Mouse (Mus musculus) stomach, embryonic 14.5 days (tissue): ENCODE data around the gene Rora. TPM values are rescaled to one million over a fixed set of nuclear protein-coding genes. Genes with fewer than 3 reads are reported as not detected.

Source experiments
- ATAC-seq: fragments of 200-750 bp; cut with Nextera tagmentation; 2 replicates; pipeline ENCODE4 v1.8.0; 2017; ENCODE audit warnings: low read depth, moderate TSS enrichment; ENCODE audit not compliant: insufficient number of reproducible peaks, insufficient read depth, low FRiP score
- H3K27ac ChIP-seq: fragments of 300-500 bp; sonication (generic); 2 replicates; pipeline ENCODE4 v1.5.1; 2014; ENCODE audit warnings: mild to moderate bottlenecking, low read length, moderate library complexity, mixed read lengths
- H3K27me3 ChIP-seq: fragments of 300-500 bp; sonication (generic); 2 replicates; pipeline ENCODE4 v1.6.1; 2014; ENCODE audit warnings: low read length, control low read depth, mixed read lengths; ENCODE audit not compliant: control insufficient read depth, insufficient read depth
- H3K36me3 ChIP-seq: fragments of 300-500 bp; sonication (generic); 2 replicates; pipeline ENCODE4 v1.6.1; 2014; ENCODE audit warnings: mild to moderate bottlenecking, control low read depth, low read length, moderate library complexity, mixed read lengths; ENCODE audit not compliant: control insufficient read depth, insufficient read depth
- H3K4me1 ChIP-seq: fragments of 300-500 bp; sonication (generic); 2 replicates; pipeline ENCODE4 v1.6.1; 2014; ENCODE audit warnings: low read length, control low read depth, mixed read lengths; ENCODE audit not compliant: control insufficient read depth, insufficient read depth
- H3K4me2 ChIP-seq: fragments of 300-500 bp; sonication (generic); replicated peaks from 2 replicates; pipeline ENCODE4 v1.6.1; 2014; ENCODE audit warnings: low read depth, low read length, control low read depth
- H3K4me3 ChIP-seq: fragments of 300-500 bp; sonication (generic); 2 replicates; pipeline ENCODE4 v1.5.1; 2014; ENCODE audit warnings: low read depth, low read length, control low read depth
- H3K9ac ChIP-seq: fragments of 300-500 bp; sonication (generic); replicated peaks from 2 replicates; pipeline ENCODE4 v1.6.1; 2014; ENCODE audit warnings: low read depth, mild to moderate bottlenecking, control low read depth, low read length, moderate library complexity, mixed read lengths
- H3K9me3 ChIP-seq: fragments of 300-500 bp; sonication (generic); 2 replicates; pipeline ENCODE4 v1.6.1; 2016; ENCODE audit warnings: low read depth, low read length, control low read depth; ENCODE audit not compliant: control insufficient read depth
- WGBS: fragments of 180-500 bp; shearing (Covaris S2); extraction: QIAGEN DNeasy Blood & Tissue Kit; methylation state at CpG from one replicate; pipeline ENCODE4 v1.1.7; 2014; 5-methylcytosine and 5-hydroxymethylcytosine counted together
- polyA plus RNA-seq: library from polyadenylated mRNA; unstranded; fragments of >200 nt; fragmentation: Nextera tagmentation; extraction: Ambion mirVana; gene quantifications from 2 replicates; pipeline ENCODE4 v1.2.1, GENCODE M21; 2014

Gene Rora
- polyA plus RNA-seq, 1 experiment from 2014 or later, result 7.1 TPM

- Histone ChIP-seq H3K4me2 (no peak overlapping the region), H3K27ac (no peak overlapping the region)
Observed at GRCm38 (mm10) chr9:69160818-69161217, 507.2 kb downstream of the Rora start.

GRCm38 (mm10) chr9:69164653-69165052 is 511.1 kb downstream of the Rora start:
- H3K27ac ChIP-seq, result no peak overlapping the region
- 68% methylated on average over 7 of the region's 7 CpGs for WGBS
- H3K36me3 ChIP-seq, result no peaks in the 10 kb centered on the region
- H3K27me3 ChIP-seq, result no peaks in the 10 kb centered on the region
- H3K9ac ChIP-seq, result no peak overlapping the region
- no peak for ATAC-seq
- no peak overlapping the region for H3K4me2 ChIP-seq
- H3K4me1 ChIP-seq, result 0 out of 2 replicates have a peak, but pooled peaks cover 3% of the 10 kb centered on the region
- H3K9me3 ChIP-seq, result no peaks in the 10 kb centered on the region
- H3K4me3 ChIP-seq, result no peak overlapping the region

More at GRCm38 (mm10) chr9:69160818-69161217, 507.2 kb downstream of the Rora start:
- 85% methylated on average over 5 of the region's 5 CpGs for WGBS
- H3K36me3 ChIP-seq, result no peaks in the 10 kb centered on the region
- ATAC-seq, result no peak
- H3K4me3 ChIP-seq, result no peak overlapping the region
- H3K9me3 ChIP-seq, result no peaks in the 10 kb centered on the region
- no peak overlapping the region for H3K9ac ChIP-seq
- 0 out of 2 replicates have a peak, but pooled peaks cover 3% of the 10 kb centered on the region for H3K4me1 ChIP-seq
- H3K27me3 ChIP-seq, result no peaks in the 10 kb centered on the region

DNA sequence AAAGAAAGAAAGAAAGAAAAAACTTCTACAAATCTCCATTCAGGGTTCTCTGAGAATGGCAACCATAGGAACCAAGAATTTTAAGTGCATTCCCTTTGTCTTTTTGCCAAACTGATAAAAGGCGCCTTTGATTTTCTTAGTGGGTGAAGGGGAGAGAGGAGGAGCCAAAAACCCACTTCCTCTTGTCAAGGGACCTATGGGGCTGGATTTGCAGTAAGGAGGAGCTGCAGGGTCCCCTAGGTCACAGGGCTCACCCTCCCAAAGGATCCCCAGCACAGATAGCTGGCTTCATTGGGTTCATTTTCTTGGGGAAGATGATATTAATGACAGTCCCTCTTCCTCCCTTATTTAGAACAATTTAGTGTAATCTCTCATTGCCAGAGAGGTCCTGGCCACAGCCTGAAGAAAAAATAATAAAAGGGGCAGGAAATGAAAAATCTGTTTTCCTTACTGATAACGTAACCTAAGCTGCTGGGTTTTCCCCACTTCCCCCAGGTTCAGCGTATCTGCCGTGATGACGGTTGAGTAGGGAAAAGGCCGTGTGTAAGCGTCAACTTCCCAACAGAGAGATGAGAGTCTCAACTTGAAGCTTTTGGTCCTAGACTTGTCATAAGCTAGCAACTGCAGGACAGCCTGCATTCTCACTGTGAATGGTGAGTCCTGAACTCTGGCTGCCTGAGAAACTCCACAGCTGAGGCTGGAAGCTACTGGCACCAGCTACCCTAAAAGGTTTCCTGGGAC is 511.7 kb downstream of the Rora start:
- Histone ChIP-seq H3K4me2 (no peak overlapping the region), H3K36me3 (no peaks in the 10 kb centered on the region), H3K9ac (no peak overlapping the region), H3K27me3 (no peaks in the 10 kb centered on the region), H3K4me3 (no peak overlapping the region), H3K27ac (no peak overlapping the region), H3K4me1 (0 out of 2 replicates have a peak, but pooled peaks cover 6% of the 10 kb centered on the region), H3K9me3 (no peaks in the 10 kb centered on the region)
- WGBS, result 63% methylated on average over 7 of the region's 7 CpGs
- ATAC-seq, result no peak

DNA sequence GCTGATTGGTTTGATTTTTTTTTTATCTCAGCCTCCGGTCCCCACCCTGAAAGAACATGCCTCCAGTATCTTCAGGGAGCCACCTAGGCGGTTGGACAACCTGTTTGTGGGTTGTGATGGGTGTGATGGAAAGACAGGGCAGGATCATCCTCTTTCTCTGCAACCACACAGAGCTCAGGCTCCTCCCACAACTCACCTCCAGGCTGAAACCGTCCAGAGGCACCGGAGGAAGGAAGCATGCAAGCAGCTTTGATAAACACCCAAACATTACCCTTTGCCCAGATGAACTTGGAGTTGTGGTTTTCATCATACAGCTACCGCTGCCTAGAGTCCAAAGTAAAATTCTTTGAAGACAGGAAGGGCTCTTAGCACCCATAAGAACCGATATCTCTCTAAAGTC is 520.5 kb downstream of the Rora start:
- no peak for ATAC-seq
- Histone ChIP-seq H3K4me3 (no peak overlapping the region), H3K9me3 (no peaks in the 10 kb centered on the region), H3K27ac (no peak overlapping the region), H3K9ac (no peak overlapping the region), H3K4me1 (peaks cover 7% of the 10 kb centered on the region; the same call in 1 of the 2 replicates), H3K4me2 (no peak overlapping the region), H3K27me3 (no peaks in the 10 kb centered on the region), H3K36me3 (no peaks in the 10 kb centered on the region)
- WGBS, result 67% methylated on average over 6 of the region's 6 CpGs

DNA sequence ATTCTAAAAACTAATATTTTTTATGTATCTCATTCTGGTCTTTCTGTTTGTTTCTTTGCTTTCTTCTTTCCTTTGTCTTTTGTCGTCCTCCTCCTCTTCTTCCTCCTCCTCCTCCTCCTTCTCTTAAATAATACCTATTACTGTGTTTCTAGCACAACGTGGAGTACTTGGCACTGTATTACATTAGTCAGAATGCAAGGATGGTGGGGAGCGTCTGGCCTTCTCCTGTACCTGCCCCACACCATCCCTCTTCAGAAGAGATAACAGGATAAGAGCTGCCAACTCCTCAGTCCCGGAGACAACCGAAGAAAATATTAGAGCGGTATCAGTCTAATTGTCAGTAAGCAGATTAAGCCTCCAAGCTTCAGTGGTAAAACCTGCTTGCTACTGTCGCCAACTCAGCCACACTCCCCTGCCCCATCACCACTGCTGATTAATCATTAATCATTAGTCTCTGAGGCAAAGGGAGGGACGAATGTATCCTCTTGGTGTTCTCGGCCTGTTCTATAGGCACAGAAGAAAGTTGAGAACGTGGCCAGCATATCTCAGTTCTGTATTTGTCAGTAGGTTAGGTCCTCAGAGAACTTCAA is 521.0 kb downstream of the Rora start:
- no peaks in the 10 kb centered on the region for H3K27me3 ChIP-seq
- H3K36me3 ChIP-seq, result no peaks in the 10 kb centered on the region
- H3K9me3 ChIP-seq, result no peaks in the 10 kb centered on the region
- H3K4me2 ChIP-seq, result no peak overlapping the region
- H3K27ac ChIP-seq, result no peak overlapping the region
- no peak overlapping the region for H3K4me3 ChIP-seq
- peaks cover 7% of the 10 kb centered on the region; the same call in 1 of the 2 replicates for H3K4me1 ChIP-seq
- peak; percentile 28; the same call in 1 of the 2 replicates for ATAC-seq
- WGBS, result 40% methylated on average over 10 of the region's 10 CpGs
- no peak overlapping the region for H3K9ac ChIP-seq

DNA sequence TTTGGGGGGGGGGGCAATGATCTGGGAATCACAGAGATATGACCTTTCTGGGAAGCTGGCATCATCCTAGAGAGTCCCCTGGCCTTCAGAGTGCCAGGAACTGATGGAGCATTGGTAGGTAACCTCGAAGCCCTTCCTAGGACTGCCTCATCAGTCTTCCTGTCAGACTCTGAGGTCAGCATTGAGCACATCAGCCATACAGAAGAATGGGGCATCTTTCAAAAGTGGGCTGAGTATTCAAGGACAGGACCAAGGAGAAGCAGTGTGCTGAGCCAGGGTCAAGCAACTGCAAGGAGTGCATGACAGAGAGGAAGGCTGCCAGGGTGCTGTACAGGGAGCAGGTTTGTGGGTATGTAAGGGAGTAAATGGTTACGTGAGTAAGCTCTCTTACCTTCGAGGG is 523.4 kb downstream of the Rora start:
- Histone ChIP-seq H3K27ac (no peak overlapping the region), H3K36me3 (no peaks in the 10 kb centered on the region), H3K4me1 (peaks cover 3% of the 10 kb centered on the region; the same call in 1 of the 2 replicates), H3K9ac (no peak overlapping the region), H3K27me3 (no peaks in the 10 kb centered on the region), H3K4me2 (no peak overlapping the region), H3K9me3 (no peaks in the 10 kb centered on the region), H3K4me3 (no peak overlapping the region)
- ATAC-seq, result no peak
- WGBS, result 63% methylated on average over 3 of the region's 3 CpGs

- H3K9ac ChIP-seq, result no peak overlapping the region
- no peak overlapping the region for H3K4me3 ChIP-seq
- H3K4me1 ChIP-seq, result peaks cover 3% of the 10 kb centered on the region; the same call in 1 of the 2 replicates
- H3K27ac ChIP-seq, result no peak overlapping the region
- no peaks in the 10 kb centered on the region for H3K27me3 ChIP-seq
- H3K9me3 ChIP-seq, result no peaks in the 10 kb centered on the region
- no peaks in the 10 kb centered on the region for H3K36me3 ChIP-seq
- no peak for ATAC-seq
- WGBS, result 87% methylated on average over 8 of the region's 8 CpGs
- H3K4me2 ChIP-seq, result no peak overlapping the region
Observed at GRCm38 (mm10) chr9:69179224-69179623, 525.6 kb downstream of the Rora start.

DNA sequence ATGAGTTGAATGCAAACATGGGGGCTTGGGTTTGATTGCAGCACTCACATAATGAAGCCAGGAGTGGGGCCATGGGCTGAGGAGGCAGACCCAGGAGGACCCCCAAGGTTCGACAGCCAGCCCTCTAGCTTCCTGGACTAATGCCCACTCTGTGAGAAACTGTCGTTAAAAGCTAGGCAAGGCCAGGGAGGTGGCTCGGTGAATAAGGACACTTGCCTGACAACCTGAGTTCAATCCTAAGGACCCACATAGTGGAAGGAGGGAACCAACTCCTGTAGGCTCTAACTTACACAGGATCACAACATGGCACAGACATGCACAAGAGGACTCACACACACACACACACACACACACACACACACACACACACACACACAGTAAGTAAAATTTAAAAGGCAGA is 527.4 kb downstream of the Rora start:
- H3K36me3 ChIP-seq, result no peaks in the 10 kb centered on the region
- no peak overlapping the region for H3K27ac ChIP-seq
- no peak overlapping the region for H3K4me2 ChIP-seq
- no peak overlapping the region for H3K9ac ChIP-seq
- H3K4me1 ChIP-seq, result no peaks in the 10 kb centered on the region
- ATAC-seq, result no peak
- H3K4me3 ChIP-seq, result no peak overlapping the region
- 28% methylated on average over 3 of the region's 3 CpGs for WGBS
- no peaks in the 10 kb centered on the region for H3K27me3 ChIP-seq
- H3K9me3 ChIP-seq, result no peaks in the 10 kb centered on the region
